Mouse (Mus musculus): ENCODE results near the gene Cenpm.

- no peak for TF ChIP-seq POLR2A (IDR thresholded peaks at IDR 0.05; ENCODE audit: low read depth, low read length)
- TF ChIP-seq CTCF (conservative IDR thresholded peaks at IDR 0.05; ENCODE audit: insufficient read depth, insufficient read length, low read depth, low read length): no peak
Observed at GRCm38 (mm10) chr15:82206365-82207104, 38.0 kb downstream of the Cenpm start.
